Mouse (Mus musculus) brown adipose tissue, adult 24 weeks (tissue): Measurements from ENCODE around the gene Ccr1l1. TPM values are rescaled to one million over a fixed set of nuclear protein-coding genes. Genes with fewer than 3 reads are reported as not detected.
"Not testable (repeated sequence)": the region's sequence is repeated elsewhere in the genome, so short reads cannot be mapped to it uniquely, and the experiment has no call there.

Experiments
- H3K27ac ChIP-seq: fragments of 200-500 bp; replicated peaks from 2 replicates; pipeline ENCODE4 v1.5.1; 2012; ENCODE audit warnings: low read depth, mild to moderate bottlenecking, low read length
- H3K4me1 ChIP-seq: fragments of 200-500 bp; 2 replicates; pipeline ENCODE4 v1.6.1; 2012; ENCODE audit warnings: low read length, mixed read lengths; ENCODE audit not compliant: control insufficient read depth, insufficient read depth, insufficient read length
- H3K4me3 ChIP-seq: fragments of 200-500 bp; 2 replicates; pipeline ENCODE4 v1.5.1; 2012; ENCODE audit warnings: low read depth, mild to moderate bottlenecking, low read length, moderate library complexity; ENCODE audit not compliant: insufficient read depth
- polyA plus RNA-seq: library from polyadenylated mRNA; stranded (reverse); fragments of >200 nt; gene quantifications from 2 replicates; pipeline ENCODE4 v1.2.4, GENCODE M21; 2012; ENCODE audit not compliant: missing spikeins, insufficient read depth, insufficient read length

Gene Ccr1l1
- polyA plus RNA-seq, 1 experiment: not detected

GRCm38 (mm10) chr9:123976876-123977663 lies 1.1 kb downstream of the Ccr1l1 start:
- Histone ChIP-seq H3K4me1 (no peaks in the 10 kb centered on the region), H3K4me3 (no peak overlapping the region), H3K27ac (no peak overlapping the region)

DNA sequence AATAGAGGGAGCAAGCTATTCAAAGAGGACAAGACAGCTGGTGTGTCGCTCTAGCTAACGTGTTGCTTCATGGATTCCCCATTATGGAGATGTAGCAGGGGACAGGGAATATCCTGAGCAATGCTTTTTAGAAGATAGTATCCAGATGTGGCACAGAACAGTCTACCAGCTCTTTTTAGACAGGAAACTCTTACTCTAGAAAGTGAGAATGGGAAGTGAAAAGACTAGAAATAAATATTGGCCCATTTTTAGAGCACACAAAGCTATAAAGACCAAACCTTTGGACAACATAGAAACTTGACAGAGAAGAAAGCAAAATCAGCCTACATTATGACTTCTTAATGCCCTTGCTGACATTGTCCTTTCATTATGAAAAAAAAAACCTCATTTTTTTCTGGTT lies 2.6 kb downstream of the Ccr1l1 start:
- Histone ChIP-seq H3K4me3 (no peak overlapping the region), H3K4me1 (no peaks in the 10 kb centered on the region), H3K27ac (no peak overlapping the region)

GRCm38 (mm10) chr9:123968290-123968912 lies 9.8 kb downstream of the Ccr1l1 start, which contains the start of gene Ccr1:
Gene Ccr1 (minus strand): TSS chr9:123968692.
- Histone ChIP-seq H3K4me3 (no peak within 1 kb of the TSS), H3K4me1 (no peaks in the 10 kb centered on the region), H3K27ac (no peak within 1 kb of the TSS)

DNA sequence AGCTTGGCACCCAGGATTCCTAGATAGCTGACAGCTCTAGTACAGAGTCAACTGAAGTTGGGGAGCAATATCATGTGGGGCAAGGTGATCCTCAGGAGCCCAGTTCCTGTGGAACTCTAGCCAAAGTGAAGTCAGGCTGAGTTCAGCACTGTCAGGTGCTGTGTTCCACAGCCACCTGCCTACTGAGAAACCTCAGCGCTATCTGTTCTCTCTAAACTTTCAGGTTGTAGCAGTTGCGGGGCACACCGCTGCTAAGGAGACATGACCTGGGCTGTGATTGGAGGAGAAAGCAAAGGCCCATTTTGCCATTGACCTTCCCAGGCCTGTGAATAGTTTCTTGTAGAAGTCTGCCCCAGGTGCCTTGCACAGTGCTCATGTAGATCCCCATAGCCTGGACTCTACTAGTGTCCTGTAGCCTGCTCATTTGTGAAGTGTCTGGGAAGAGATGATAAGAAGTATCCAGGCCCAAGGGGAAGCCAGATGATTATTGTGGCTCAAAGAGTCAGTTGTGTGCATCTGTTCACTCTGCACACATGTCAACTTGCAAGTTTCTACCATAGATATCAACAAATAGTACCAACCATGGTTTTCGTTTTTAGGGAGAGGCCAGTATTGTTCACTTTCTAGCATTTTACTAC lies 11.2 kb downstream of the Ccr1l1 start:
- not testable (repeated sequence) for H3K4me3 ChIP-seq, H3K27ac ChIP-seq, H3K4me1 ChIP-seq

- Histone ChIP-seq H3K4me3 (no peak overlapping the region), H3K27ac (no peak overlapping the region), H3K4me1 (no peaks in the 10 kb centered on the region)
Observed at GRCm38 (mm10) chr9:123964776-123965175, 13.4 kb downstream of the Ccr1l1 start.

- H3K4me3 ChIP-seq: no peak overlapping the region
- H3K27ac ChIP-seq: no peak overlapping the region
- no peaks in the 10 kb centered on the region for H3K4me1 ChIP-seq
Observed at GRCm38 (mm10) chr9:123960161-123960560, 18.0 kb downstream of the Ccr1l1 start.

GRCm38 (mm10) chr9:123957911-123958413 lies 20.2 kb downstream of the Ccr1l1 start:
- Histone ChIP-seq H3K4me1 (no peaks in the 10 kb centered on the region), H3K27ac (no peak overlapping the region), H3K4me3 (no peak overlapping the region)

GRCm38 (mm10) chr9:123956892-123957291 lies 21.3 kb downstream of the Ccr1l1 start:
- Histone ChIP-seq H3K4me3 (no peak overlapping the region), H3K27ac (no peak overlapping the region), H3K4me1 (no peaks in the 10 kb centered on the region)

DNA sequence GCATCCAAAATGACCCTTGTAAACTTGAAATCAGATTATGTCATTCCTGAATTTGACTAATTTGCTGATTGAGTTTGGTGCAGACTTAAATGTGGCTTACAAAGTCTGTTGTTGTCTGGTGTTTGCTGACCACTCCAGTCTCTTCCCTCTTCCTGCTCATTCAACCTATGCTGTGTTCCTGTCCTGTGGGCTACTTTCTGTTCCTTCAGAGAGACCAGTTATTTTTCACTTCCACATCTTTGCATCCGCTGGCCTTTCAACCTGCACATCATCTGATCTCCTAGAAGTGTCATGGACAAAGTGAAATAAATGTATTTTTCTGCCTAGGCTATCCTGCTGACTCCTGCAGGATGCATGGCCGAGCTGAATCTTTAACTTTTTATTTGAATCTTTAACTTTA lies 24.7 kb downstream of the Ccr1l1 start:
- Histone ChIP-seq H3K4me3 (no peak overlapping the region), H3K27ac (no peak overlapping the region), H3K4me1 (peaks cover 12% of the 10 kb centered on the region; the same call in 1 of the 2 replicates)

DNA sequence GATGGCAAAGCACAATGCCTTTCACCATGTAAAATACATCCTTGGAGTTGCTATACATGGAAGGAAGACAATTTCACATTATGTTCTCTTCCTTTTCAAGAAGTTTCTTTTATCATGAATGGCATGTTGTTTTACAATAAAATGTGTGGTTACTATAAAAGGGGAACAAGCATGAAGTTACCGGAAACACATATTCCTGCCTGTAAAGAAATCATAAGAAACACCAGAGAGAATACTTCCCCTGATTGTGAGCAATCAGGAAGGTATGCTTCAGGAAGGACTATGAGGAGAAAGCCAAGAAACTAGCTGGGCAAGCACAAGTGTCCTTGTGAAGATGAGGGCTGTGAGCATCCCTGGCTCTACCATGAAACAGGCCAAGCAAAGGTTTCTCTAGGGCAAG lies 27.0 kb downstream of the Ccr1l1 start:
- Histone ChIP-seq H3K4me1 (peaks cover 12% of the 10 kb centered on the region; the same call in 1 of the 2 replicates), H3K27ac (peak overlapping the region; percentile 46), H3K4me3 (no peak overlapping the region)

GRCm38 (mm10) chr9:123949432-123949831 lies 28.8 kb downstream of the Ccr1l1 start:
- Histone ChIP-seq H3K4me1 (peaks cover 12% of the 10 kb centered on the region; the same call in 1 of the 2 replicates), H3K4me3 (no peak overlapping the region), H3K27ac (no peak overlapping the region)

GRCm38 (mm10) chr9:123947815-123948214 lies 30.4 kb downstream of the Ccr1l1 start:
- no peak overlapping the region for H3K4me3 ChIP-seq
- no peak overlapping the region for H3K27ac ChIP-seq
- H3K4me1 ChIP-seq: peaks cover 12% of the 10 kb centered on the region; the same call in 1 of the 2 replicates

GRCm38 (mm10) chr9:123942025-123942424 lies 36.2 kb downstream of the Ccr1l1 start:
- H3K4me1 ChIP-seq: peaks cover 12% of the 10 kb centered on the region; the same call in 1 of the 2 replicates
- no peak overlapping the region for H3K4me3 ChIP-seq
- no peak overlapping the region for H3K27ac ChIP-seq

DNA sequence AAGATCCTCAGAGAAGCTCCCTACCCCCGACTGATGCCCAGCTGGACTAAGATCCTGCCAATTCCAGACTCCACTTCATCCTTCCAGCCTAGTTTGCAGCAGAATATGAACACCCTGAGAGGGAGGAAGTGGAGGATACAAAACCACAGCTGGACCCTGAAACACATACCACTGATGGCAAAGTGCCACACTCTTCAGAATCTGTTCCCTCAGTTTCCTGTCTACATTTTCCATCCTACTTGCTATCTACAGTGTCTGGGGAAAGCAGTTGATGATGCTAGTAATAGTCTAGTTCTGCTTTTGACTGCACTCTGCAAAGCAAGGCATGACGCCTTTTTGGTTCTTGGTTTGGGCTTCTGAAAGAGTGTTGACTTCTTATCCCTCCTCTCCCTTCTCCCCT lies 36.9 kb downstream of the Ccr1l1 start:
- peak overlapping the region; percentile 65 for H3K27ac ChIP-seq
- H3K4me3 ChIP-seq: no peak overlapping the region
- H3K4me1 ChIP-seq: peaks cover 12% of the 10 kb centered on the region; the same call in 1 of the 2 replicates

DNA sequence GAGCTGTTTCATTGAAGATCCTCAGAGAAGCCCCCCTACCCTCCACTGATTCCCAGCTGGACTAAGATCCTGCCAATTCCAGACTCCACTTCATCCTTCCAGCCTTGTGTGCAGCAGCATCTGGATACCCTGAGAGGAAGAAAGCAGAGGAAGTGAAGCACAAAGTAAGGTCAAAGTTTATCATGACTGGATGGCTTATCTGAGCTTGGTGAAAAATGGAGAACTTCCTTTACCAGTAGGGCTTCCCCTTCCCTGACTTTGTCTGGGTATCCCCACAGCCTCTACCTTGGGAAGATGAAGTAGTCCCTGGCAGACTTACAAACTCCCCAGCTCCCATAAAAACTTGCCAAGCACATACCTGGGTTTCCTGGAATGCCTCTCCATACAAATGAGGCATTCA lies 37.6 kb downstream of the Ccr1l1 start:
- Histone ChIP-seq H3K27ac (no peak overlapping the region), H3K4me3 (no peak overlapping the region), H3K4me1 (peaks cover 12% of the 10 kb centered on the region; the same call in 1 of the 2 replicates)
